ENCODE assay signal across 20 mouse cellular contexts in genomic region chr1:36984406-36984805, GRCm38 (mm10). TPM values are rescaled to one million over a fixed set of nuclear protein-coding genes. Genes with fewer than 3 reads are reported as not detected.
DNase-seq lines count a peak whose midpoint lies in the region; ATAC-seq lines count a peak whose summit lies in the region.
"Had no signal": no experiment of that assay in that cellular context is flagged by ENCODE, and none has a peak within 500 bp of the region (broad histone marks: within the 10 kb centered on the region; RNA-seq: fewer than 3 reads in every experiment).

No protein-coding gene starts in this region.

- no peaks in the 10 kb centered on the region for H3K36me3 ChIP-seq in forebrain, embryonic 14.5 days (ENCODE audit: control insufficient read depth, insufficient read depth, low read length)
- no peaks in the 10 kb centered on the region for H3K36me3 ChIP-seq in forebrain, embryonic 11.5 days (ENCODE audit: control insufficient read depth, insufficient read depth, low read length)
- no peaks in the 10 kb centered on the region for H3K36me3 ChIP-seq in neural tube, embryonic 15.5 days
- H3K36me3 ChIP-seq: embryonic facial prominence, embryonic 15.5 days; forebrain, embryonic 10.5 days; heart, embryonic 12.5 days; hindbrain, embryonic 15.5 days had no signal

- no peak overlapping the region for H3K9ac ChIP-seq in forebrain, embryonic 14.5 days (ENCODE audit: low read length)
- no peak overlapping the region for H3K9ac ChIP-seq in forebrain, embryonic 11.5 days (ENCODE audit: low read length)
- H3K9ac ChIP-seq in neural tube, embryonic 15.5 days (replicated peaks), result 0 out of 2 replicates have a peak overlapping the region, but pooled peaks have one; percentile 7
- H3K9ac ChIP-seq: embryonic facial prominence, embryonic 15.5 days; heart, embryonic 12.5 days; hindbrain, embryonic 15.5 days had no signal

- 7% methylated on average over 6 of the region's 6 CpGs for WGBS in forebrain, embryonic 14.5 days
- WGBS in forebrain, embryonic 11.5 days, result 18% methylated on average over 6 of the region's 6 CpGs
- WGBS in neural tube, embryonic 15.5 days, result 27% methylated on average over 6 of the region's 6 CpGs

- H3K9me3 ChIP-seq in forebrain, embryonic 14.5 days (replicated peaks; ENCODE audit: control insufficient read depth, low read length), result no peaks in the 10 kb centered on the region
- no peaks in the 10 kb centered on the region for H3K9me3 ChIP-seq in forebrain, embryonic 11.5 days (ENCODE audit: control insufficient read depth, low read length)
- H3K9me3 ChIP-seq in neural tube, embryonic 15.5 days (replicated peaks), result no peaks in the 10 kb centered on the region
- H3K9me3 ChIP-seq: embryonic facial prominence, embryonic 15.5 days; forebrain, embryonic 10.5 days; heart, embryonic 12.5 days; hindbrain, embryonic 15.5 days had no signal

- H3K4me1 ChIP-seq in forebrain, embryonic 14.5 days (ENCODE audit: control insufficient read depth, insufficient read depth, low read length), result 0 out of 2 replicates have a peak, but pooled peaks cover 2% of the 10 kb centered on the region
- peaks cover 5% of the 10 kb centered on the region; the same call in 1 of the 2 replicates for H3K4me1 ChIP-seq in forebrain, embryonic 11.5 days (replicated peaks; ENCODE audit: control insufficient read depth, insufficient read depth, low read length)
- H3K4me1 ChIP-seq in neural tube, embryonic 15.5 days, result no peaks in the 10 kb centered on the region
- H3K4me1 ChIP-seq: heart, embryonic 12.5 days; hindbrain, embryonic 15.5 days had no signal

- no peak overlapping the region for H3K4me2 ChIP-seq in forebrain, embryonic 14.5 days (ENCODE audit: low read length)
- H3K4me2 ChIP-seq in forebrain, embryonic 11.5 days (ENCODE audit: low read depth, low read length, severe bottlenecking), result no peak overlapping the region
- H3K4me2 ChIP-seq in neural tube, embryonic 15.5 days, result no peak overlapping the region
- H3K4me2 ChIP-seq: embryonic facial prominence, embryonic 15.5 days; heart, embryonic 12.5 days; hindbrain, embryonic 15.5 days had no signal

- H3K27ac ChIP-seq in forebrain, embryonic 14.5 days (ENCODE audit: low read depth, low read length), result no peak overlapping the region
- H3K27ac ChIP-seq in forebrain, embryonic 11.5 days (ENCODE audit: low read depth, low read length), result no peak overlapping the region
- H3K27ac ChIP-seq in neural tube, embryonic 15.5 days (replicated peaks), result no peak overlapping the region
- H3K27ac ChIP-seq: embryonic facial prominence, embryonic 15.5 days; forebrain, embryonic 10.5 days; hindbrain, embryonic 15.5 days had no signal

- no peaks in the 10 kb centered on the region for H3K27me3 ChIP-seq in forebrain, embryonic 14.5 days (replicated peaks; ENCODE audit: control insufficient read depth, insufficient read depth, low read length)
- no peaks in the 10 kb centered on the region; the same call in 1 of the 2 replicates for H3K27me3 ChIP-seq in forebrain, embryonic 11.5 days (ENCODE audit: control insufficient read depth, insufficient read depth, low read length)
- H3K27me3 ChIP-seq in neural tube, embryonic 15.5 days (replicated peaks), result no peaks in the 10 kb centered on the region
- H3K27me3 ChIP-seq: embryonic facial prominence, embryonic 15.5 days; heart, embryonic 12.5 days; hindbrain, embryonic 15.5 days had no signal

- peak; percentile 40 for DNase-seq in forebrain, embryonic 14.5 days (ENCODE audit: low spot score)
- no peak for DNase-seq in forebrain, embryonic 11.5 days (ENCODE audit: low spot score)
- DNase-seq in neural tube, embryonic 10.5 days (ENCODE audit: extremely low spot score, low spot score), result no peak
- peak; percentile 66 for DNase-seq in ZHBTc4 (ENCODE audit: low read depth, low spot score)
- DNase-seq in urinary bladder, adult 18-20 months (ENCODE audit: low spot score in 2 of 2), result no peak
- no peak for DNase-seq in spleen, adult 12 weeks (ENCODE audit: low spot score)
- DNase-seq: adrenal gland, adult 2 months; adrenal gland, postnatal 25 days; cerebellum, adult 2 months; embryo, embryonic 11 days; gastrocnemius, postnatal 10 days; heart, postnatal 36 days had no signal

- no peak overlapping the region for H3K4me3 ChIP-seq in forebrain, embryonic 14.5 days (ENCODE audit: low read depth, low read length)
- H3K4me3 ChIP-seq in forebrain, embryonic 11.5 days (ENCODE audit: low read depth, low read length), result no peak overlapping the region
- H3K4me3 ChIP-seq in neural tube, embryonic 15.5 days (replicated peaks), result no peak overlapping the region
- H3K4me3 ChIP-seq: embryonic facial prominence, embryonic 15.5 days; erythroblast, embryonic 14.5 days; forebrain, embryonic 10.5 days; heart, embryonic 12.5 days; hindbrain, embryonic 15.5 days had no signal

- no peak for ATAC-seq in forebrain, embryonic 14.5 days
- ATAC-seq in forebrain, embryonic 11.5 days (replicated peaks; ENCODE audit: low FRiP score), result no peak
- no peak for ATAC-seq in neural tube, embryonic 15.5 days (ENCODE audit: low FRiP score)
- ATAC-seq: intestine, embryonic 16.5 days had no signal

RNA-seq across cellular contexts. Expression of gene Tmem131, which starts 40.9 kb away (rescaled TPM):
- 12.2 and 14.2 TPM in 2 replicates for polyA plus RNA-seq in forebrain, embryonic 14.5 days (2014; fragmentation: Nextera tagmentation; extraction: Ambion mirVana)
- polyA plus RNA-seq in forebrain, embryonic 11.5 days (2014; fragmentation: Nextera tagmentation; extraction: Ambion mirVana), result 21.2 and 23.3 TPM in 2 replicates
- polyA plus RNA-seq in neural tube, embryonic 15.5 days (2015; fragmentation: Nextera tagmentation; extraction: Ambion mirVana), result 11.2 and 12.8 TPM in 2 replicates

RNA-seq across cellular contexts. Expression of gene Vwa3b, which starts 42.0 kb away (rescaled TPM):
- 0.90 and 1.1 TPM in 2 replicates for polyA plus RNA-seq in forebrain, embryonic 14.5 days (2014; fragmentation: Nextera tagmentation; extraction: Ambion mirVana)
- polyA plus RNA-seq in forebrain, embryonic 11.5 days (2014; fragmentation: Nextera tagmentation; extraction: Ambion mirVana), result 0.28 TPM in 1 of 2 replicates, not detected in the other
- polyA plus RNA-seq in neural tube, embryonic 15.5 days (2015; fragmentation: Nextera tagmentation; extraction: Ambion mirVana), result 0.38 and 0.59 TPM in 2 replicates
- polyA plus RNA-seq: adrenal gland, adult 2 months; C2C12; erythroblast, embryonic 14.5 days; heart, embryonic 12.5 days had no signal

Comparison
In these comparisons a context has a peak if more than half of its experiments do, and no peak if none do; other contexts are left out.
1. DNase-seq: peak in forebrain, embryonic 14.5 days (single experiment) and ZHBTc4 (single experiment); none in forebrain, embryonic 11.5 days (single experiment), neural tube, embryonic 10.5 days (single experiment), urinary bladder, adult 18-20 months (0 of 2) and spleen, adult 12 weeks (single experiment).